Mouse (Mus musculus): ENCODE data around the gene Ccdc169. TPM values are rescaled to one million over a fixed set of nuclear protein-coding genes. Genes with fewer than 3 reads are reported as not detected.
A peak's percentile ranks its signal among the peaks of the same experiment; 100 is the strongest.

The Ccdc169 gene
- polyA plus RNA-seq (2014; fragmentation: Nextera tagmentation; extraction: Ambion mirVana): not detected in 2 replicates

- Histone ChIP-seq H3K4me1 (replicated peaks; ENCODE audit: control insufficient read depth, insufficient read depth, low read length) (no peaks in the 10 kb centered on the region), H3K27me3 (replicated peaks; ENCODE audit: control insufficient read depth, insufficient read depth, low read length) (no peaks in the 10 kb centered on the region), H3K4me2 (ENCODE audit: low read length) (no peak within 1 kb of the TSS), H3K36me3 (ENCODE audit: control insufficient read depth, insufficient read depth, low read length) (peaks cover 51% of the 10 kb centered on the region), H3K4me3 (ENCODE audit: low read depth, low read length) (no peak within 1 kb of the TSS), H3K9ac (ENCODE audit: low read length) (no peak within 1 kb of the TSS), H3K9me3 (ENCODE audit: control insufficient read depth, low read length) (no peaks in the 10 kb centered on the region), H3K27ac (ENCODE audit: low read depth) (no peak within 1 kb of the TSS)
- no peak for DNase-seq (ENCODE audit: low spot score)
- no peak for ATAC-seq (replicated peaks; ENCODE audit: low FRiP score, low TSS enrichment, low read depth)
Measured at GRCm38 (mm10) chr3:55137039-55137438, at the start of gene Ccdc169. TSS of gene Ccdc169 (plus strand) at chr3:55137339.

DNA sequence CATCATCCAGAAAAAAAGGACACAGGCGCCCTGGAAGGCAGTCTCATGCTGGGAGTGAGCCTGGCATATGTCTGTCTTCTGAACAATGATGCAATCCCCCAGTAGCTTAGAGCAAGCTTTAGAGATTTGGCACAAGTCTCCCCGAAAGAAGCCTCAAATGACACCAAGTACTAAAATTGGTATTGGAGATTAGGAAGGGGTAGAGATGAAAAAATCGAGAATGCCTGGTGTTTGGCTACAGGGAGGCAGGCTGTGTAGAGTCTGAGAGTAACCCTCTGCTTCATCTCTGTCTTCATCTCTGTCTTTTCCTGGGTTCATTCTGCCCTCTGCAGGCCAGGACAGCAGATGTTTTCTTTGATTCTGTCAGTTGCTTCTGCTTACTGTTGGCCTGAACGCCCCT is 49.8 kb upstream of the Ccdc169 start:
- no peak for DNase-seq (ENCODE audit: low spot score)
- 61% methylated on average over 4 of the region's 4 CpGs for WGBS
- ATAC-seq (replicated peaks; ENCODE audit: low FRiP score, low TSS enrichment, low read depth): no peak
- H3K4me3 ChIP-seq (ENCODE audit: low read depth, low read length): no peak overlapping the region
- no peaks in the 10 kb centered on the region for H3K27me3 ChIP-seq (replicated peaks; ENCODE audit: control insufficient read depth, insufficient read depth, low read length)
- H3K9me3 ChIP-seq (ENCODE audit: control insufficient read depth, low read length): no peaks in the 10 kb centered on the region
- no peak overlapping the region for H3K27ac ChIP-seq (ENCODE audit: low read depth)
- no peaks in the 10 kb centered on the region for H3K36me3 ChIP-seq (ENCODE audit: control insufficient read depth, insufficient read depth, low read length)
- no peaks in the 10 kb centered on the region for H3K4me1 ChIP-seq (replicated peaks; ENCODE audit: control insufficient read depth, insufficient read depth, low read length)
- H3K9ac ChIP-seq (ENCODE audit: low read length): no peak overlapping the region
- H3K4me2 ChIP-seq (ENCODE audit: low read length): no peak overlapping the region

DNA sequence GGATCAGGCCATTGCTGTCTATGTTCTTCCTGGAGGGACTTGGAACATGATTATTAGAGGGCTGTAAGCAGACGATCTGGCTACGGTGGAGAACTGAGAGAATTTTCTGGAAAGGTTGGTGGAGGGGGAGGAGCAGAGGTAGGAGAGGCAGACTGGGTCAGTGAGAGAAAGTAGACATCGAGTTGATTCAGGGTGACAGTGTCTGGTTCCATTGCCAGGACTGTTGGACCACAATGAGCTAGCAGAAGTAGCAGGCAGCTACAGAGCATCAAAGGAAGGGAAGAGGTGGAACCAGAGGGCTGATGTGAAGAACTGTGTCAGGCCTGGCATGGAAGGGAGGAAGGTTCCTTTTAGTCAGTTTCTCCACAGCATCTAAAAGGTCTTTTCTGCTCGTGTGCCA is 48.8 kb upstream of the Ccdc169 start:
- Histone ChIP-seq H3K27ac (ENCODE audit: low read depth) (no peak overlapping the region), H3K27me3 (replicated peaks; ENCODE audit: control insufficient read depth, insufficient read depth, low read length) (no peaks in the 10 kb centered on the region), H3K4me1 (replicated peaks; ENCODE audit: control insufficient read depth, insufficient read depth, low read length) (no peaks in the 10 kb centered on the region), H3K4me3 (ENCODE audit: low read depth, low read length) (no peak overlapping the region), H3K9me3 (ENCODE audit: control insufficient read depth, low read length) (no peaks in the 10 kb centered on the region), H3K9ac (ENCODE audit: low read length) (no peak overlapping the region), H3K4me2 (ENCODE audit: low read length) (no peak overlapping the region), H3K36me3 (ENCODE audit: control insufficient read depth, insufficient read depth, low read length) (no peaks in the 10 kb centered on the region)
- 74% methylated on average over 4 of the region's 4 CpGs for WGBS
- DNase-seq (ENCODE audit: low spot score) (no peak), ATAC-seq (replicated peaks; ENCODE audit: low FRiP score, low TSS enrichment, low read depth) (no peak)

GRCm38 (mm10) chr3:55088843-55089242 is 48.3 kb upstream of the Ccdc169 start:
- Histone ChIP-seq H3K4me3 (ENCODE audit: low read depth, low read length) (no peak overlapping the region), H3K4me1 (replicated peaks; ENCODE audit: control insufficient read depth, insufficient read depth, low read length) (no peaks in the 10 kb centered on the region), H3K27ac (ENCODE audit: low read depth) (no peak overlapping the region), H3K9me3 (ENCODE audit: control insufficient read depth, low read length) (no peaks in the 10 kb centered on the region), H3K27me3 (replicated peaks; ENCODE audit: control insufficient read depth, insufficient read depth, low read length) (no peaks in the 10 kb centered on the region), H3K36me3 (ENCODE audit: control insufficient read depth, insufficient read depth, low read length) (no peaks in the 10 kb centered on the region), H3K9ac (ENCODE audit: low read length) (no peak overlapping the region), H3K4me2 (ENCODE audit: low read length) (no peak overlapping the region)
- no peak for ATAC-seq (replicated peaks; ENCODE audit: low FRiP score, low TSS enrichment, low read depth)
- no peak for DNase-seq (ENCODE audit: low spot score)
- 59% methylated on average over 3 of the region's 3 CpGs for WGBS

DNA sequence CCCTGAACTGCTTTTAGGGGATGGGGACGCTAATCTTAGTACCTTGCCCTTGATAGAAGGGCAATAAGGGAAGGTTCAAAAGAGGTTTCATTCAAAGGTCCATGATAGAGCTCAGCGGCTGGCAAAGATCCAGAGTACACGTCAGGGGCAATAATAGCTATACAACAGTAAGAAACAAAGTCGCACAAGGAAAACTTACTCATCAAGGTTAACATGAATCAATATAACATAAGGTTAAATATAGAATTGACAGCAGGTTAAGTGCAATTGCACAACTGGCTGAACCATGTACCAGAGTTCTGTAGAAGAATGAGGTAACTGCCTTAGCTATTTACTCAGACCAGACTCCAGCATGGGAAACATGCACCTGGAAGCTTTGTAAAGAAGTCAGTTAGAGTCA is 47.8 kb upstream of the Ccdc169 start:
- H3K9ac ChIP-seq (ENCODE audit: low read length): no peak overlapping the region
- no peak overlapping the region for H3K27ac ChIP-seq (ENCODE audit: low read depth)
- H3K4me1 ChIP-seq (replicated peaks; ENCODE audit: control insufficient read depth, insufficient read depth, low read length): no peaks in the 10 kb centered on the region
- no peaks in the 10 kb centered on the region for H3K27me3 ChIP-seq (replicated peaks; ENCODE audit: control insufficient read depth, insufficient read depth, low read length)
- H3K4me2 ChIP-seq (ENCODE audit: low read length): no peak overlapping the region
- H3K9me3 ChIP-seq (ENCODE audit: control insufficient read depth, low read length): no peaks in the 10 kb centered on the region
- no peak; the same call in 1 of the 2 replicates for ATAC-seq (replicated peaks; ENCODE audit: low FRiP score, low TSS enrichment, low read depth)
- WGBS: 73% methylated on average over 4 of the region's 4 CpGs
- H3K4me3 ChIP-seq (ENCODE audit: low read depth, low read length): no peak overlapping the region
- no peak for DNase-seq (ENCODE audit: low spot score)
- H3K36me3 ChIP-seq (ENCODE audit: control insufficient read depth, insufficient read depth, low read length): no peaks in the 10 kb centered on the region

GRCm38 (mm10) chr3:55093161-55093560 is 44.0 kb upstream of the Ccdc169 start:
- Histone ChIP-seq H3K9me3 (ENCODE audit: control insufficient read depth, low read length) (no peaks in the 10 kb centered on the region), H3K4me1 (replicated peaks; ENCODE audit: control insufficient read depth, insufficient read depth, low read length) (0 out of 2 replicates have a peak, but pooled peaks cover 3% of the 10 kb centered on the region), H3K27ac (ENCODE audit: low read depth) (no peak overlapping the region), H3K4me2 (ENCODE audit: low read length) (no peak overlapping the region), H3K36me3 (ENCODE audit: control insufficient read depth, insufficient read depth, low read length) (no peaks in the 10 kb centered on the region), H3K27me3 (replicated peaks; ENCODE audit: control insufficient read depth, insufficient read depth, low read length) (no peaks in the 10 kb centered on the region), H3K9ac (ENCODE audit: low read length) (no peak overlapping the region), H3K4me3 (ENCODE audit: low read depth, low read length) (no peak overlapping the region)
- ATAC-seq (replicated peaks; ENCODE audit: low FRiP score, low TSS enrichment, low read depth) (no peak), DNase-seq (ENCODE audit: low spot score) (no peak)
- 79% methylated on average over 1 of the region's 1 CpGs for WGBS

GRCm38 (mm10) chr3:55095968-55096654 is 41.0 kb upstream of the Ccdc169 start:
- H3K27ac ChIP-seq (ENCODE audit: low read depth): peak overlapping the region; percentile 70
- 0 out of 2 replicates have a peak, but pooled peaks cover 3% of the 10 kb centered on the region for H3K4me1 ChIP-seq (replicated peaks; ENCODE audit: control insufficient read depth, insufficient read depth, low read length)
- WGBS: 45% methylated on average over 8 of the region's 8 CpGs
- no peak overlapping the region for H3K4me3 ChIP-seq (ENCODE audit: low read depth, low read length)
- H3K36me3 ChIP-seq (ENCODE audit: control insufficient read depth, insufficient read depth, low read length): no peaks in the 10 kb centered on the region
- ATAC-seq (replicated peaks; ENCODE audit: low FRiP score, low TSS enrichment, low read depth) (peak; percentile 79), DNase-seq (ENCODE audit: low spot score) (no peak)
- peak overlapping the region; percentile 15; the same call in 1 of the 2 replicates for H3K4me2 ChIP-seq (ENCODE audit: low read length)
- no peaks in the 10 kb centered on the region for H3K9me3 ChIP-seq (ENCODE audit: control insufficient read depth, low read length)
- H3K9ac ChIP-seq (ENCODE audit: low read length): no peak overlapping the region
- H3K27me3 ChIP-seq (replicated peaks; ENCODE audit: control insufficient read depth, insufficient read depth, low read length): no peaks in the 10 kb centered on the region

DNA sequence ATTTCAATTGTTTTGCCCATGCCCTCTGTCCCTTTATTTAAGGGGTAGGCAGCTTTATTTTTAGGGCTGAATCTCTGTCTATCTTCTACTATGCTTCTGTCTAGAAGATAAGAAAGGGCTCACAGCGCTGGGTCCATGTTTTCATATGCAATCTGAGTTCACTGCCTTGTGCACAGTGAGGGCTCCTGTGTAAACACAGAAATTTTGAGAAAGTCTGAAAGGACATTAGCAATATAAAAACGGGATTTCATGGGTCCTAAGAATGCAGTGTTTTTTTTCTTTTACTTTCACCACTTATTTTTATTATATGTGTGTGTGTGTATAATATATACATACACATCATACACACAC is 40.5 kb upstream of the Ccdc169 start:
- no peaks in the 10 kb centered on the region for H3K27me3 ChIP-seq (replicated peaks; ENCODE audit: control insufficient read depth, insufficient read depth, low read length)
- no peak for DNase-seq (ENCODE audit: low spot score)
- ATAC-seq (replicated peaks; ENCODE audit: low FRiP score, low TSS enrichment, low read depth): no peak

DNA sequence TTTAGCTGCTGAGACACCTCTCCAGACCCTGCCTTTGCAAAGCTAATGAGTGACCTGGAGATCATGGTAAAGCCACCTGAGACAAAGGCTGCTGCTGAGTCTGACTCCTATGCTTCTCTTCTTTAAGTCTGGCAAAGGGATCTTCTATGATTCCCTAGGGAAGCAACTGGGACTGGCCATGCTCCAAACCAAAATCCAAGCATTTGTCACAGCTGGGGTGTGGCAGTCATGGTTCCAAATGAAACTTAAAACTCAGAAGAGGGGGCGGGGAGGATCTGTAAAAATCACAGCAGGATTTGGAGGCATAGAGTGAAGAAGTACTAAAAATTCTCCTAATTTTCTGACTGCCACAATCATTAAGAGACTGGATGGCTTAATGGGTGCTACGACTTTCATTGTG is 40.0 kb upstream of the Ccdc169 start:
- no peak overlapping the region for H3K9ac ChIP-seq (ENCODE audit: low read length)
- H3K9me3 ChIP-seq (ENCODE audit: control insufficient read depth, low read length): no peaks in the 10 kb centered on the region
- 0 out of 2 replicates have a peak, but pooled peaks cover 3% of the 10 kb centered on the region for H3K4me1 ChIP-seq (replicated peaks; ENCODE audit: control insufficient read depth, insufficient read depth, low read length)
- WGBS: 90% methylated on average over 2 of the region's 2 CpGs
- DNase-seq (ENCODE audit: low spot score) (no peak), ATAC-seq (replicated peaks; ENCODE audit: low FRiP score, low TSS enrichment, low read depth) (no peak)
- H3K4me2 ChIP-seq (ENCODE audit: low read length): no peak overlapping the region
- H3K27ac ChIP-seq (ENCODE audit: low read depth): no peak overlapping the region
- no peaks in the 10 kb centered on the region for H3K27me3 ChIP-seq (replicated peaks; ENCODE audit: control insufficient read depth, insufficient read depth, low read length)
- H3K36me3 ChIP-seq (ENCODE audit: control insufficient read depth, insufficient read depth, low read length): no peaks in the 10 kb centered on the region
- H3K4me3 ChIP-seq (ENCODE audit: low read depth, low read length): no peak overlapping the region

More for the DNA sequence above, 40.5 kb upstream of the Ccdc169 start:
- Histone ChIP-seq H3K9me3 (ENCODE audit: control insufficient read depth, low read length) (no peaks in the 10 kb centered on the region), H3K36me3 (ENCODE audit: control insufficient read depth, insufficient read depth, low read length) (no peaks in the 10 kb centered on the region), H3K4me2 (ENCODE audit: low read length) (peak overlapping the region; percentile 15; the same call in 1 of the 2 replicates), H3K27ac (ENCODE audit: low read depth) (peak overlapping the region; percentile 70; the same call in 1 of the 2 replicates), H3K4me1 (replicated peaks; ENCODE audit: control insufficient read depth, insufficient read depth, low read length) (0 out of 2 replicates have a peak, but pooled peaks cover 3% of the 10 kb centered on the region), H3K9ac (ENCODE audit: low read length) (no peak overlapping the region), H3K4me3 (ENCODE audit: low read depth, low read length) (no peak overlapping the region)
- 76% methylated on average over 2 of the region's 2 CpGs for WGBS
